In genomic region chr4:63291075-63291474, GRCm38 (mm10) we compare ENCODE assay signal across 10 mouse cellular contexts. TPM values are rescaled to one million over a fixed set of nuclear protein-coding genes. Genes with fewer than 3 reads are reported as not detected.
DNase-seq lines count a peak whose midpoint lies in the region; ATAC-seq and TF ChIP-seq lines count a peak whose summit lies in the region.
"Had no signal": no experiment of that assay in that cellular context is flagged by ENCODE, and none has a peak within 500 bp of the region (broad histone marks: within the 10 kb centered on the region; RNA-seq: fewer than 3 reads in every experiment).

No protein-coding gene starts in this region.

- intact Hi-C loops in heart, adult 2 months (cut with DNase I): loop anchor here (5.0 kb wide), 1 partner anchor 59 kb away; no protein-coding TSS in a partner anchor
- intact Hi-C loops in left cerebral cortex, postnatal 14 days (cut with DNase I): no loop called here

- H3K36me3 ChIP-seq in embryonic facial prominence, embryonic 13.5 days: peaks cover 59% of the 10 kb centered on the region
- H3K36me3 ChIP-seq in heart, adult 2 months (ENCODE audit: control insufficient read depth, insufficient read depth, low read length): no peaks in the 10 kb centered on the region
- H3K36me3 ChIP-seq in kidney, adult 2 months (ENCODE audit: control insufficient read depth, insufficient read depth, low read length): no peaks in the 10 kb centered on the region
- no peaks in the 10 kb centered on the region for H3K36me3 ChIP-seq in midbrain, postnatal 0 days (ENCODE audit: insufficient read depth, low read length)
- H3K36me3 ChIP-seq: liver, embryonic 13.5 days had no signal

- 20% methylated on average over 7 of the region's 7 CpGs for WGBS in embryonic facial prominence, embryonic 13.5 days
- WGBS in heart, adult 2 months: 30% methylated on average over 7 of the region's 7 CpGs
- WGBS in kidney, adult 2 months: 56% methylated on average over 7 of the region's 7 CpGs
- 51% methylated on average over 7 of the region's 7 CpGs for WGBS in midbrain, postnatal 0 days

- no peak for TF ChIP-seq CTCF in heart, adult 2 months (IDR thresholded peaks at IDR 0.05)
- no peak for TF ChIP-seq CTCF in kidney, adult 2 months (conservative IDR thresholded peaks at IDR 0.05; ENCODE audit: insufficient read depth, insufficient read length, low read depth, low read length)
- TF ChIP-seq CTCF in midbrain, postnatal 0 days (IDR thresholded peaks at IDR 0.05): no peak

- ATAC-seq in embryonic facial prominence, embryonic 13.5 days (ENCODE audit: insufficient number of reproducible peaks, insufficient read depth, low FRiP score, low TSS enrichment, low read depth): peak; percentile 90
- peak; percentile 86 for ATAC-seq in midbrain, postnatal 0 days (ENCODE audit: low FRiP score)
- ATAC-seq in erythroblast, adult 5-6 weeks (replicated peaks; ENCODE audit: low FRiP score, poor library complexity, severe bottlenecking): no peak
- ATAC-seq: Patski had no signal

- H3K4me2 ChIP-seq in embryonic facial prominence, embryonic 13.5 days: peak overlapping the region; percentile 9; the same call in 1 of the 2 replicates
- H3K4me2 ChIP-seq in midbrain, postnatal 0 days (ENCODE audit: low read depth, low read length, poor library complexity, severe bottlenecking): no peak overlapping the region
- H3K4me2 ChIP-seq: liver, embryonic 13.5 days had no signal

- H3K27ac ChIP-seq in embryonic facial prominence, embryonic 13.5 days: peak overlapping the region; percentile 92
- H3K27ac ChIP-seq in heart, adult 2 months: no peak overlapping the region
- no peak overlapping the region for H3K27ac ChIP-seq in kidney, adult 2 months (ENCODE audit: insufficient read depth, low read depth, low read length)
- no peak overlapping the region for H3K27ac ChIP-seq in midbrain, postnatal 0 days (ENCODE audit: low read depth, low read length)
- H3K27ac ChIP-seq: liver, embryonic 13.5 days had no signal

- H3K79me2 ChIP-seq in heart, adult 2 months (replicated peaks; ENCODE audit: control insufficient read depth, insufficient read depth, low read length): no peaks in the 10 kb centered on the region

- 0 out of 2 replicates have a peak, but pooled peaks have one; percentile 45 for TF ChIP-seq EP300 in heart, adult 2 months (IDR thresholded peaks at IDR 0.05; ENCODE audit: insufficient read depth, low read depth, low read length)

- no peaks in the 10 kb centered on the region for H3K9me3 ChIP-seq in embryonic facial prominence, embryonic 13.5 days
- no peaks in the 10 kb centered on the region for H3K9me3 ChIP-seq in midbrain, postnatal 0 days (ENCODE audit: low read length)
- H3K9me3 ChIP-seq: liver, embryonic 13.5 days had no signal

- H3K4me3 ChIP-seq in embryonic facial prominence, embryonic 13.5 days: no peak overlapping the region
- no peak overlapping the region for H3K4me3 ChIP-seq in heart, adult 2 months
- no peak overlapping the region for H3K4me3 ChIP-seq in kidney, adult 2 months (ENCODE audit: insufficient read depth, low read depth, low read length)
- H3K4me3 ChIP-seq in midbrain, postnatal 0 days (ENCODE audit: low read depth, low read length): no peak overlapping the region
- H3K4me3 ChIP-seq: liver, embryonic 13.5 days had no signal

- peak overlapping the region; percentile 36; the same call in 1 of the 2 replicates for H3K9ac ChIP-seq in embryonic facial prominence, embryonic 13.5 days
- H3K9ac ChIP-seq in heart, adult 2 months (ENCODE audit: low read depth, low read length): no peak overlapping the region
- no peak overlapping the region for H3K9ac ChIP-seq in midbrain, postnatal 0 days (replicated peaks; ENCODE audit: low read length, poor library complexity, severe bottlenecking)
- H3K9ac ChIP-seq: liver, embryonic 13.5 days had no signal

- no peaks in the 10 kb centered on the region for H3K27me3 ChIP-seq in embryonic facial prominence, embryonic 13.5 days
- no peaks in the 10 kb centered on the region for H3K27me3 ChIP-seq in heart, adult 2 months (ENCODE audit: control insufficient read depth, insufficient read depth, low read length)
- H3K27me3 ChIP-seq in kidney, adult 2 months (replicated peaks; ENCODE audit: control insufficient read depth, insufficient read depth, low read length): no peaks in the 10 kb centered on the region
- H3K27me3 ChIP-seq in midbrain, postnatal 0 days (ENCODE audit: insufficient read depth, low read length): no peaks in the 10 kb centered on the region
- H3K27me3 ChIP-seq: liver, embryonic 13.5 days; Patski had no signal

- peaks cover 44% of the 10 kb centered on the region for H3K4me1 ChIP-seq in embryonic facial prominence, embryonic 13.5 days
- 0 out of 2 replicates have a peak, but pooled peaks cover 2% of the 10 kb centered on the region for H3K4me1 ChIP-seq in heart, adult 2 months (ENCODE audit: control insufficient read depth, insufficient read depth, low read length)
- no peaks in the 10 kb centered on the region for H3K4me1 ChIP-seq in kidney, adult 2 months (ENCODE audit: control insufficient read depth, insufficient read depth, low read length)
- no peaks in the 10 kb centered on the region; the same call in 1 of the 2 replicates for H3K4me1 ChIP-seq in midbrain, postnatal 0 days (ENCODE audit: insufficient read depth, low read length)
- H3K4me1 ChIP-seq: liver, embryonic 13.5 days had no signal

- TF ChIP-seq POLR2A in heart, adult 2 months (IDR thresholded peaks at IDR 0.05; ENCODE audit: insufficient read depth, low read depth, low read length): no peak
- no peak for TF ChIP-seq POLR2A in kidney, adult 2 months (IDR thresholded peaks at IDR 0.05; ENCODE audit: low read depth, low read length)

- DNase-seq in brain, adult 2 months (ENCODE audit: low read depth, low spot score): peak; percentile 99
- DNase-seq in heart, adult 2 months: peak; percentile 87 to 88
- peak; percentile 62 for DNase-seq in kidney, adult 2 months
- DNase-seq in left cerebral cortex, postnatal 14 days (ENCODE audit: low spot score in 2 of 2): peak; percentile 91 to 96
- DNase-seq in midbrain, postnatal 0 days (ENCODE audit: low spot score): peak; percentile 95
- peak; percentile 35 for DNase-seq in urinary bladder, adult 2 months (ENCODE audit: low spot score)
- DNase-seq: liver, embryonic 13.5 days had no signal

RNA-seq across cellular contexts. Expression of gene Orm1, which starts 53.3 kb away (rescaled TPM):
- polyA plus RNA-seq in embryonic facial prominence, embryonic 13.5 days (2015; fragmentation: Nextera tagmentation; extraction: Ambion mirVana): not detected in 2 replicates
- total RNA-seq in heart, adult 2 months (2021): under 1 TPM; 0.41 to 0.65 TPM
- 3.0 and 4.2 TPM in 2 replicates for polyA plus RNA-seq in heart, adult 2 months (2012; rRNA removed)
- polyA plus RNA-seq in kidney, adult 2 months (2012; rRNA removed): 7.1 and 8.9 TPM in 2 replicates
- total RNA-seq in left cerebral cortex, postnatal 14 days (2021): not detected
- total RNA-seq in midbrain, postnatal 0 days (2014; rRNA removed): not detected in 2 replicates
- not detected in 2 replicates for polyA plus RNA-seq in midbrain, postnatal 0 days (2015; fragmentation: Nextera tagmentation; extraction: Ambion mirVana)
- polyA plus RNA-seq in urinary bladder, adult 2 months (2012; rRNA removed): 7.2 and 12.5 TPM in 2 replicates
- 26.3 TPM in 1 of 2 replicates, not detected in the other for total RNA-seq in erythroblast, adult 5-6 weeks (2015; ENCODE audit: low replicate concordance)
- total RNA-seq in erythroblast, adult 5-6 weeks (2017; ENCODE audit: low replicate concordance): 14.8 and 18.0 TPM in 2 replicates
- polyA plus RNA-seq: liver, embryonic 13.5 days had no signal

Comparison
In these comparisons a context has a peak if more than half of its experiments do, and no peak if none do; other contexts are left out.
1. DNase-seq: peak in every context shown above with its lines; median percentile 99 in brain, adult 2 months; 95 in midbrain, postnatal 0 days; 94 in left cerebral cortex, postnatal 14 days; 88 in heart, adult 2 months; 62 in kidney, adult 2 months; 35 in urinary bladder, adult 2 months.